Mouse (Mus musculus): Measurements from ENCODE around the gene Prl8a6.

DNA sequence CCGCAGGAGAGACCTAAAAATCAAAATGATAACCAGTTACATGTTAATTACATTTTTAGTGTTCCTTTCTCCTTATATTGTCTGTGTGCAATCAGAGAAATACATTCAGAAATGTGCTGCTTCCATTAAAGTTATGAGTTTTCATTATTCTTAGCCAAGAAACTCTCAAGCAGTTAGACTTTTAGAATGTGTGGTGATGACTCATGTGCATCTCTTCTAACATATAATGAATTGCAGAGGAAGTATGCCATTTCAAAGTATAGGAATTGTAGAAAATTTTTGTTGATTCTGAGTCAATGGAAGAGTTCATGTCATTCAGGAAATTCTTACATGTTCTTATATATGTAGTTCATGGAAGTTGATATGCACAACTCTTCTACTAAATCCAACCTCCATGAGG lies 5.3 kb downstream of the Prl8a6 start:
- TF ChIP-seq CTCF (IDR thresholded peaks at IDR 0.05; ENCODE audit: low read depth) (no peak), EP300 (IDR thresholded peaks at IDR 0.05; ENCODE audit: low read depth) (no peak)
